Mouse (Mus musculus) bone marrow macrophage, adult 2 months (primary cell): ENCODE results near the gene Fcgr2b.

Experiments
- CTCF ChIP-seq: IDR thresholded peaks from 2 replicates; pipeline ENCODE4 v1.5.1; 2012; ENCODE audit warnings: low read depth, mild to moderate bottlenecking, low read length, moderate library complexity
- POLR2A ChIP-seq: IDR thresholded peaks from 2 replicates; pipeline ENCODE4 v1.6.1; 2012; ENCODE audit warnings: mild to moderate bottlenecking, low read depth, low read length, borderline replicate concordance

GRCm38 (mm10) chr1:170983066-170983465, 6.7 kb upstream of the Fcgr2b start:
- TF ChIP-seq CTCF (no peak), POLR2A (no peak)
